Comparison of ENCODE assay signal across 14 mouse cellular contexts in the genomic region with DNA sequence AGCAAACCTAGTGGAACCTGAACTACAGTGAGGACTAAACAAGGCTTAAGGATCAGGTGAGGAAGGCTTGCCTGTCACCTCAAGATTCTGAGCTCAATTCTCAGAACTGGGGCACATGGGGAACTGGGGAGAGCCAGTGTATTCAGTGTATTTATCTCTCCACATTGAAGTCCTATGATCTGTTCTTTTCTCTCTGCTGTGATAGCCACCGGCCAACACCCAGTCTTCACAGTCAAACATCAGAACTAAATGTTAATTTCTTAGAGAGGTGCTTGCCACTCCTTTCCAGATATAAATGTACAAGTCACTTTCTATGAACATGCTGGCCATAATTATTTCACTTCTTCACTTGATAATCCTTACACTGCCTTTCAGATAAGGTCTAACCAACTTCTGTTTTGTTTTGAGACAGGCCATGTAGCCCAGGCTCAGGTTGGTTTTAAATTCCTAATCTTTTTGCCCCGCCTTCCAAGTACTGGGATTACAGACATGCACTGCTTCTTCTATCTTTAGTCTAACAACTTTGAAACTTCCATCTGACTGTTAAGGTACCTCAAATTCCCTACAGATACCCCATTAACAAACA. TPM values are rescaled to one million over a fixed set of nuclear protein-coding genes. Genes with fewer than 3 reads are reported as not detected.
"Had no signal": no experiment of that assay in that cellular context is flagged by ENCODE, and none has a peak within 500 bp of the region (broad histone marks: within the 10 kb centered on the region; RNA-seq: fewer than 3 reads in every experiment).

No protein-coding gene starts in this region.

- H3K4me1 ChIP-seq: midbrain, embryonic 15.5 days; stomach, embryonic 15.5 days had no signal

- H3K4me3 ChIP-seq: midbrain, embryonic 13.5 days; midbrain, embryonic 15.5 days; neural tube, embryonic 12.5 days; stomach, embryonic 15.5 days had no signal

- ATAC-seq: midbrain, embryonic 13.5 days; midbrain, embryonic 15.5 days had no signal

- H3K4me2 ChIP-seq: lung, embryonic 14.5 days; midbrain, embryonic 11.5 days; midbrain, embryonic 13.5 days; midbrain, embryonic 15.5 days; neural tube, embryonic 12.5 days; stomach, embryonic 15.5 days had no signal

- DNase-seq: lung, embryonic 14.5 days; lung, postnatal 10 days; lung, postnatal 4 days; right cerebral cortex, postnatal 14 days; thymus, adult 2 months; thymus, postnatal 25 days; thymus, postnatal 4 days had no signal

- H3K36me3 ChIP-seq: midbrain, embryonic 13.5 days; midbrain, embryonic 15.5 days; stomach, embryonic 15.5 days had no signal

- H3K27ac ChIP-seq: midbrain, embryonic 13.5 days; midbrain, embryonic 15.5 days; neural tube, embryonic 12.5 days; stomach, embryonic 15.5 days; stomach, postnatal 0 days had no signal

- H3K9me3 ChIP-seq: midbrain, embryonic 13.5 days; midbrain, embryonic 15.5 days; neural tube, embryonic 12.5 days; stomach, embryonic 15.5 days had no signal

- H3K9ac ChIP-seq: lung, embryonic 14.5 days; midbrain, embryonic 13.5 days; midbrain, embryonic 15.5 days; neural tube, embryonic 12.5 days; stomach, embryonic 15.5 days had no signal

- H3K27me3 ChIP-seq: midbrain, embryonic 13.5 days; midbrain, embryonic 15.5 days; neural tube, embryonic 12.5 days; stomach, embryonic 15.5 days had no signal

RNA-seq across cellular contexts. Expression of gene Gm28048, which starts 50.5 kb away (rescaled TPM):
- total RNA-seq: midbrain, postnatal 0 days had no signal
- polyA plus RNA-seq: thymus, adult 2 months had no signal
